Mouse (Mus musculus) neural tube, embryonic 13.5 days (tissue): ENCODE measurements at regions not wholly inside any gene's neighbourhood (a gene's known extent, or its start where the extent isn't known, plus 50 kb on each side); places are given as distances from the start of the nearest gene placed in this dataset.

ENCODE experiments used
- ATAC-seq: fragments of 200-750 bp; cut with Nextera tagmentation; 2 replicates; pipeline ENCODE4 v1.8.0; 2017; ENCODE audit warnings: low read depth, mild to moderate bottlenecking, moderate TSS enrichment, moderate library complexity
- H3K27ac ChIP-seq: fragments of 300-500 bp; sonication (generic); replicated peaks from 2 replicates; pipeline ENCODE4 v1.5.1; 2015; ENCODE audit warnings: moderate library complexity, mild to moderate bottlenecking, inconsistent platforms
- H3K27me3 ChIP-seq: fragments of 300-500 bp; sonication (generic); 2 replicates; pipeline ENCODE4 v1.6.1; 2015; ENCODE audit warnings: mild to moderate bottlenecking, inconsistent platforms
- H3K36me3 ChIP-seq: fragments of 300-500 bp; sonication (generic); 2 replicates; pipeline ENCODE4 v1.6.1; 2015; ENCODE audit warnings: mild to moderate bottlenecking, inconsistent platforms
- H3K4me1 ChIP-seq: fragments of 300-500 bp; sonication (generic); replicated peaks from 2 replicates; pipeline ENCODE4 v1.6.1; 2015; ENCODE audit warnings: inconsistent platforms
- H3K4me2 ChIP-seq: fragments of 300-500 bp; sonication (generic); 2 replicates; pipeline ENCODE4 v1.6.1; 2015; ENCODE audit warnings: inconsistent platforms, mild to moderate bottlenecking, moderate library complexity
- H3K4me3 ChIP-seq: fragments of 300-500 bp; sonication (generic); 2 replicates; pipeline ENCODE4 v1.5.1; 2015; ENCODE audit warnings: mild to moderate bottlenecking, inconsistent platforms
- H3K9ac ChIP-seq: fragments of 300-500 bp; sonication (generic); 2 replicates; pipeline ENCODE4 v1.6.1; 2015; ENCODE audit warnings: moderate library complexity, mild to moderate bottlenecking, inconsistent platforms
- H3K9me3 ChIP-seq: fragments of 300-500 bp; sonication (generic); 2 replicates; pipeline ENCODE4 v1.6.1; 2016; ENCODE audit warnings: inconsistent platforms
- WGBS: fragments of 180-500 bp; shearing (Covaris S2); methylation state at CpG from one replicate; pipeline ENCODE4 v1.1.7; 2015; 5-methylcytosine and 5-hydroxymethylcytosine counted together

DNA sequence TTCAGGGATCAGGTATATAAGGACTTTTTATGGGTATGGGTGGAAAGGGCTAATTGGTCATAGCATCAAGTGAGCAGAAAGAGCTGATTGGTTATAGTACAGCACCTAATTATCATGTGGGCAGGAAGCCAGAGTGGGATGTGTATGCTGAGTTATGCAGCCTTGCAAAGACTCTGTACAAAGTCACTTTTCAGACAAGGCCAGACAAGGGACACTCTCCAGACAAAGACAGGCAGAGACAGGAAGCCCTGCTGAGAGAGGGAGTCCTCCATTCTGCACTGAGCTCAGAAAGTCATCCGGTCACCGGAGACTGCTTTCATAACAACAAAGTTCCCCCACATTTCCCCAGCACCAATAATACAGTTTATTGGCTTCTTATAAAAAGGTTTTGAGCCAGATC, 112.4 kb downstream of the Ppp4r2 start:
- Histone ChIP-seq H3K36me3 (no peaks in the 10 kb centered on the region), H3K4me1 (peaks cover 14% of the 10 kb centered on the region), H3K4me3 (no peak overlapping the region), H3K9ac (no peak overlapping the region), H3K27ac (no peak overlapping the region), H3K27me3 (no peaks in the 10 kb centered on the region), H3K9me3 (no peaks in the 10 kb centered on the region), H3K4me2 (no peak overlapping the region)
- 64% methylated on average over 2 of the region's 2 CpGs for WGBS
- no peak for ATAC-seq

DNA sequence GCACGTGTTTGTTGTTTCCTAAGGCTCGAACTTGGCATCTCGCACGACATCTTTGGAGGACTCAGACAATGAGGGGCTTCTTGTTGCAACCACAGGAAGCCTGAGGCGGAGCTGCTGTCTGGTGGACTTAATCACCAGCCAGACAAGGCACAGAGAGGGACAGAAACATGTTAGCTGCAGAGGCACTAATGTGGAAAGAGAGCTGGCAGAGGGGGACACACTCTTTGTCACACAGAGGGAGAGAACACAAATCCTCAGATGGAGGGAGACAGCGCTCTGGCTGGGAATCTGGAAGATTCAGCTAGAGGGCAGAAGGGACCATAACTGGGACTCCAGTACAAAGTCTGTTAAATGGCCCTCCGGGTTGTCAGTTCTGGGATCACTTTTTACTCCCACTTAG, 114.9 kb downstream of the Ppp4r2 start:
- no peaks in the 10 kb centered on the region for H3K9me3 ChIP-seq
- no peaks in the 10 kb centered on the region for H3K36me3 ChIP-seq
- WGBS = 51% methylated on average over 7 of the region's 7 CpGs
- H3K4me3 ChIP-seq = no peak overlapping the region
- H3K27ac ChIP-seq = no peak overlapping the region
- peaks cover 14% of the 10 kb centered on the region for H3K4me1 ChIP-seq
- no peaks in the 10 kb centered on the region for H3K27me3 ChIP-seq
- ATAC-seq = no peak
- no peak overlapping the region for H3K4me2 ChIP-seq
- no peak overlapping the region for H3K9ac ChIP-seq

DNA sequence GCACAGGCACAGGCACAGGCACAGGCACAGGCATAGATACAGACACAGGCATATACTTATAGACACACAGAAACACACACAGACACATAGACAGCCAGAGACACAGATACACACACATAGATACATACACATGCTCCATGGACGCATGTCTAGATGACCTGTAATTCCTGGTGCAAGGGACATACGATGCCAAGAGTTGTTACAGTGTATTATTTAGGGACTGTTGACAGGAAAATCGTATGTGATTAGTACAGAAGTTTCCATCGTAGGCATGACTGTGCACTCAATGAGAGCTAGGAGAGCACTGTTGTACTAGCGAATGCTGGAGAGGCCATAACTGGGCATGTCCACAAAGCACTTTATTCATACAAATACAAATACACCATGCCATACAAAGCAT, 118.2 kb downstream of the Ppp4r2 start:
- no peaks in the 10 kb centered on the region for H3K27me3 ChIP-seq
- no peak overlapping the region for H3K4me3 ChIP-seq
- no peak overlapping the region for H3K9ac ChIP-seq
- no peaks in the 10 kb centered on the region for H3K36me3 ChIP-seq
- H3K27ac ChIP-seq = no peak overlapping the region
- H3K4me2 ChIP-seq = no peak overlapping the region
- WGBS = 92% methylated on average over 5 of the region's 5 CpGs
- no peak for ATAC-seq
- H3K4me1 ChIP-seq = peaks cover 14% of the 10 kb centered on the region
- H3K9me3 ChIP-seq = no peaks in the 10 kb centered on the region

DNA sequence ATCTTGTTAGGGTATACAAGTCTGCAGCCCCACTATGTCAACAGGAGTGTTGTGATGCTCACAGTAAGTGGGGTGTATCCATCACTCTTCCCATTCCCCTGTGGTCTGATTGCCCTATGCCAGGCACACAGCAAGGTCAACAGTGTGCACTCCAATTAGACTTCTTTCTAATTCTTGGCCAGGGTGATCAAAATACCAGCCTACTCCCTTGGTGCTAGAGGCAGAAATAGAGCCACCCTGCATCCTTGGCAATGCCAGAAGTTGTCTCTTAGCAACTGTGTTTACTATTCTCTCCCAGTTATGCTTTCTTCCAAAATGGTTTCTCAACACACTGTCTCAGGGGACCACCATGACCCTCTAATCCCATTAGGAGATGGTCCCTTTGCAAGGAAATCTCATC, 119.0 kb downstream of the Ppp4r2 start:
- no peaks in the 10 kb centered on the region for H3K27me3 ChIP-seq
- ATAC-seq = no peak
- no peak overlapping the region for H3K9ac ChIP-seq
- no peak overlapping the region for H3K4me2 ChIP-seq
- H3K27ac ChIP-seq = no peak overlapping the region
- peaks cover 10% of the 10 kb centered on the region for H3K4me1 ChIP-seq
- no peak overlapping the region for H3K4me3 ChIP-seq
- no peaks in the 10 kb centered on the region for H3K9me3 ChIP-seq
- H3K36me3 ChIP-seq = no peaks in the 10 kb centered on the region

GRCm38 (mm10) chr6:100954563-100954962, 121.1 kb downstream of the Ppp4r2 start:
- no peak for ATAC-seq
- no peak overlapping the region for H3K4me3 ChIP-seq
- H3K9ac ChIP-seq = no peak overlapping the region
- H3K27ac ChIP-seq = no peak overlapping the region
- no peaks in the 10 kb centered on the region for H3K27me3 ChIP-seq
- peaks cover 10% of the 10 kb centered on the region; the same call in 1 of the 2 replicates for H3K4me1 ChIP-seq
- WGBS = 91% methylated on average over 10 of the region's 10 CpGs
- H3K36me3 ChIP-seq = no peaks in the 10 kb centered on the region
- H3K4me2 ChIP-seq = no peak overlapping the region
- H3K9me3 ChIP-seq = no peaks in the 10 kb centered on the region

- 85% methylated on average over 5 of the region's 5 CpGs for WGBS
These were observed 133.1 kb downstream of the Ppp4r2 start for GRCm38 (mm10) chr6:100966481-100966880.

DNA sequence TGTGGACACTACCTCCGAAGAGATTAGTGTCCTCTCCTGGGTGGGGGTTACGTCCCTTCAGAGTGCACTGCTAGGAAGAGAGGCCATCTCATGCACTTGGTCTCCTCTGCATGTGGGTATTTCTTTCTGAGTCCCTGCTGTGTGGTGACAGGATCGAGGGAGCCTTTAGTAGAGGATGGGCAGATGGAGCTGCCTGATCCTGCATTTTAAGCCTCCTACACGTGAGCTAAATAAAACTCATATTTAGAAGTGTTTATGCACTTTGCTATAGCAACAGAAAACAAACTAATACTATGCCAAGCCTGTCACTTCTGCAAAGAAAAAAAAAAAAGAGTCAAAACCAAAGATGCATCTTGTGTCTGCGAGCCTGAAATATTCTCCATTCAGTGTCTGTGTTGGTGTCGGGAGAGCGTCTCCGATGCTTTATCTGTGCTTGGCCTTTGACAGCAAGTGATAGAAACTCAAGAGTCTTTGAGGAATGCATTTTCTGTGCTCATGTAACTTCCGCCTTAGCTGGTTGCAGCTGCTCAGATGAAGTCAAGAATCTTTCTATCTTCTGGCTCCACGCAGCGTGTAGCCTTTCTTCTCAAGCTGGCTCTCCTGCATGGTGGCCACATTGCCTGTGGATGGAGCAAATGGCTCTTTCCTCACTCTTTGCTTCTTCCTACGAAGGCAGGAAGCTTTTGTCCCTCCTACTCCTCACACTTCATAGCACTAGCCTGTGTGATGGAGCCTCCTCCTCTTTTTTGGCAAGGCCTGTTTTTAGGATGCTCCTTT, 134.8 kb downstream of the Ppp4r2 start:
- 86% methylated on average over 12 of the region's 12 CpGs for WGBS
- no peaks in the 10 kb centered on the region for H3K36me3 ChIP-seq
- H3K4me3 ChIP-seq = no peak overlapping the region
- no peak overlapping the region for H3K27ac ChIP-seq
- H3K4me1 ChIP-seq = peaks cover 20% of the 10 kb centered on the region
- no peaks in the 10 kb centered on the region for H3K9me3 ChIP-seq
- 0 out of 2 replicates have a peak, but pooled peaks cover 3% of the 10 kb centered on the region for H3K27me3 ChIP-seq
- no peak for ATAC-seq
- H3K4me2 ChIP-seq = no peak overlapping the region
- H3K9ac ChIP-seq = no peak overlapping the region

More at GRCm38 (mm10) chr6:100966481-100966880, 133.1 kb downstream of the Ppp4r2 start:
- peaks cover 13% of the 10 kb centered on the region for H3K4me1 ChIP-seq
- no peaks in the 10 kb centered on the region for H3K36me3 ChIP-seq
- no peak for ATAC-seq
- no peak overlapping the region for H3K4me2 ChIP-seq
- H3K9me3 ChIP-seq = no peaks in the 10 kb centered on the region
- H3K9ac ChIP-seq = no peak overlapping the region
- H3K27me3 ChIP-seq = peaks cover 3% of the 10 kb centered on the region; the same call in 1 of the 2 replicates
- H3K27ac ChIP-seq = no peak overlapping the region
- no peak overlapping the region for H3K4me3 ChIP-seq

DNA sequence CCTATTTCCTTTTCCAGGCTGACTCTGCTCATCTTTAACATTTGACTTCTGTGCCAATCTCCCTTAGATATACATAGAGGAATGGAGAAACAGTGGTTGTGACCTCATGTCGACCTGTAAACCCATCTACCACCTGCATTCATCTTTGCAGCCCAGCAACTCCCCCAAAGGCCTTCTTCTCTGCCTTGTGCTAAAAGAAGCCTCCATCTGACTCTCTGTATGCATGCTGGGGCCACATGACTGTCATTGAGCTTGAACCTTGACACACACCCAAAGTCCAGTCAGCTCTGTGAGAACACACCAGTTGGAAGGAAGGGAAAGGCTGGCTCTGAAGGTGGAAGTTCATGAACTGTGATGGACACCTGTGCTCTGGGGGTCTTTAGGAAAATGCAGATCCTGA, 135.5 kb downstream of the Ppp4r2 start:
- no peak for ATAC-seq
- Histone ChIP-seq H3K9me3 (no peaks in the 10 kb centered on the region), H3K4me2 (no peak overlapping the region), H3K4me1 (peaks cover 20% of the 10 kb centered on the region), H3K36me3 (no peaks in the 10 kb centered on the region), H3K9ac (no peak overlapping the region), H3K4me3 (no peak overlapping the region), H3K27me3 (0 out of 2 replicates have a peak, but pooled peaks cover 5% of the 10 kb centered on the region), H3K27ac (no peak overlapping the region)
- 90% methylated on average over 1 of the region's 1 CpGs for WGBS

GRCm38 (mm10) chr6:100970810-100971447, 137.5 kb downstream of the Ppp4r2 start:
- Histone ChIP-seq H3K27ac (peak overlapping the region; percentile 49), H3K9me3 (no peaks in the 10 kb centered on the region), H3K4me1 (peaks cover 23% of the 10 kb centered on the region), H3K4me2 (no peak overlapping the region), H3K4me3 (no peak overlapping the region), H3K9ac (no peak overlapping the region), H3K27me3 (0 out of 2 replicates have a peak, but pooled peaks cover 5% of the 10 kb centered on the region), H3K36me3 (no peaks in the 10 kb centered on the region)
- ATAC-seq = peak; percentile 92
- 29% methylated on average over 8 of the region's 8 CpGs for WGBS

DNA sequence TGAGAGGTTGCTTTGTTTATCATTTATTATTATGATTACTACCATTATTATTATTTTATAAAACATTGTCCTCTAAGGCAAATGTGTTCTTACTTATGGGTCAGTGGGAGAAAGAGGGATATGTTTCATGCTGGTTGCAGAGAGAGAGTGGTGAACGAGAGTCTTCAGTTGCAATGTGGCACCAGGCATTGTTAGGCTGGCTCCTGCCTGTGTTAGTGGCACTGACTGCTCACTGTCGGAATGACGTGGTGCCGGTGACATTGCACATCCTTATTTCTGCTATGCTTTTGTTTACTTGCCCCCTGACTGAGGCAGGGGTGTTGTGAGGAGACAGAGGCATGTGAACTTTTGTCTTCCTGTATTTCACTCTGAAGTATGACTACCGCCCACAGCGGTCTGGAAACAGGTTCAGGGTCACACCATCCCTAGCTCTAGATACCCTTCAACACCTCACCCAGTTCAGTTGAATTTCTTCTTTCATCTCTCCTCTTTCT, 138.1 kb downstream of the Ppp4r2 start:
- Histone ChIP-seq H3K36me3 (no peaks in the 10 kb centered on the region), H3K27me3 (0 out of 2 replicates have a peak, but pooled peaks cover 5% of the 10 kb centered on the region), H3K27ac (no peak overlapping the region; the same call in 1 of the 2 replicates), H3K4me3 (no peak overlapping the region), H3K9ac (no peak overlapping the region), H3K4me1 (peaks cover 29% of the 10 kb centered on the region), H3K9me3 (no peaks in the 10 kb centered on the region), H3K4me2 (no peak overlapping the region)
- ATAC-seq = peak; percentile 60
- 49% methylated on average over 6 of the region's 6 CpGs for WGBS

DNA sequence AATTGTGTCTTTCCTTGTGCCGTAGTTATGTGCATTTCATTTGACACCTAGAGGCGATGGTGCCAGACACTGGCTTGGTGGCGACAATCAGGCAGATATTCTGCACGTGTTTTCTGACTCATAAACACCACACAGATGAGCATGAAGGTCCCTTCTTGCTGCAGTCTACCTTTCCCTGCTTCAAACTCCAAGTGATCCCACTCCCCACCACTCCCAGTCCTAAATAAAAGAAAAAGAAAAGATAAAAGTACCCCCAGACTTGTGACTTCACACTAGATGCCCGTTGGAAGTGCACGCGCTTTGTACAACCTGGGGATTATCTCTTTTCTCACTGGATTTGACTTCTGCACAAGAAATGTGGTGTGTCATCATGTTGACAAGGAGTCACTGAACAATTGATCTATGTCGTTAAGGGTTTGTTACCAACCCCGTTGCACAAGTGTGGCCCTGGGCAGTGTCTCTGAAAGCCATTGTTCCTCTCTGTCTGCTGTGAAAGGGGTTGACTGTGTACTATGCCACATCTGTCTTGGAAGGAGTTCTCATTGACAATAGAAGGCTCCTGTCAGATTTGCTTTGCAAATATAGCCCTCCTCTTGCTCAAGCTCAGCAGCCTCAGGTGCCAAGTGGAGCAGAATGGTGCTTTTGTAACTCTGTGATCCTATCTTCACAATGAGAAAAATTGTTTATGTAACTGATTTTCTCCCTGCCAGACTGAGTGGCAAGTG, 140.1 kb downstream of the Ppp4r2 start:
- H3K9ac ChIP-seq = no peak overlapping the region
- no peak for ATAC-seq
- H3K27me3 ChIP-seq = 0 out of 2 replicates have a peak, but pooled peaks cover 2% of the 10 kb centered on the region
- peaks cover 46% of the 10 kb centered on the region for H3K4me1 ChIP-seq
- no peak overlapping the region for H3K4me2 ChIP-seq
- no peak overlapping the region for H3K27ac ChIP-seq
- H3K9me3 ChIP-seq = no peaks in the 10 kb centered on the region
- H3K4me3 ChIP-seq = no peak overlapping the region
- H3K36me3 ChIP-seq = no peaks in the 10 kb centered on the region
- 72% methylated on average over 9 of the region's 9 CpGs for WGBS

GRCm38 (mm10) chr6:100974716-100975115, 141.3 kb downstream of the Ppp4r2 start:
- Histone ChIP-seq H3K9me3 (no peaks in the 10 kb centered on the region), H3K4me3 (no peak overlapping the region), H3K4me1 (peaks cover 46% of the 10 kb centered on the region), H3K27me3 (0 out of 2 replicates have a peak, but pooled peaks cover 2% of the 10 kb centered on the region), H3K27ac (no peak overlapping the region), H3K9ac (no peak overlapping the region), H3K36me3 (no peaks in the 10 kb centered on the region), H3K4me2 (no peak overlapping the region)
- no peak for ATAC-seq
- 93% methylated on average over 5 of the region's 5 CpGs for WGBS
